Mouse (Mus musculus) MEL-GATA-1-ER (cell line): Measurements from ENCODE around the gene Timmdc1.

Experiments
- DNase-seq: peaks from one replicate; pipeline ENCODE4 v3.0.0-alpha.2; 2012; ENCODE audit warnings: low read depth; ENCODE audit errors: extremely low read depth

Timmdc1 gene

DNA sequence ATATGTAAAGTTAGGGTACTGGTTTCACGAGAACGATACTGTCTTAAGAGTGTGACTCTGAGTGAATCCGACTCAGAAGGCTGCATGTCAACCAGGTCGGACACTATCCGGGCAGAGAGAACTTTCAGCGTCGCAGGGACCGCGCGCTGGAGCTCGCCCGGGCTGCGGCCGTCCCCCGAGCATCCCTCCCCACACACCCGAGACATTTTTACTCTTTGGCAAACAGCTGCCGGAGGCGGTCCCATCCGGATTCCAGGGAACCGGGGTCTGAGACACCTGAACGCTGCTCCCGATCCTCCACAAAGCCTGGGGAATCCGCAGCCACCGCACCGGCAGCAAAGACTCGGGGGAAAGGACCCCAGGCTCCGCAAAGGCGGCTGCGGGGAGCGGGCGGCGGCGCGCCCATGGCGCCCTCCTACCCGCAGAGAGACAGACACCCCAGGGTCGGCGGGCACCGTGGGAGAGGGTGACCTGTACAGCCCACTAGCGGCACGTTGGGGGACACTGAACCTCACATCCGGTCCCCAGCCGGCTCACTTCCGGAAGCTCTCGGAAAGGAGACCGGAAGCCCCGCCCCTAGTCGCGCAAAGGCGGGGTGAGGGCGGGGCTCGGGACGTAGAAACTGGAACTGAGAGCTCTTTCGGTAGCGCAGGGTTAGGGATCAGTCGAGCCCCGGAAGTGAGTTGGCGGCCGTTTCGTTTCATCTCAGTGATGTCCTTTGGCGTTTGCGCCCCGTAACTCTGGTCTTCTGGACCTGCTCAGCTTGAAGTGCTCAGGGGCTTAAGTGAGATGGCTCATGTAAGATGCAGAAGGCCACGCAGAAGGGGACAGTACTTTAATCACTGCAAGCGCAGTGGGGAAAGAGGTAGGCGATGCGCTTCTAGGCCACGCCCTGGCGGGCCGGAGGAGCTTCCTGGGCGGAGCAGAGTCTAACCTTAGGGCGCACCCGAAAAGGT is at the start of gene Timmdc1:
Gene Timmdc1 (minus strand): TSS at position 535 of the 956 bp plus-strand sequence.
- DNase-seq: peak; percentile 85

DNA sequence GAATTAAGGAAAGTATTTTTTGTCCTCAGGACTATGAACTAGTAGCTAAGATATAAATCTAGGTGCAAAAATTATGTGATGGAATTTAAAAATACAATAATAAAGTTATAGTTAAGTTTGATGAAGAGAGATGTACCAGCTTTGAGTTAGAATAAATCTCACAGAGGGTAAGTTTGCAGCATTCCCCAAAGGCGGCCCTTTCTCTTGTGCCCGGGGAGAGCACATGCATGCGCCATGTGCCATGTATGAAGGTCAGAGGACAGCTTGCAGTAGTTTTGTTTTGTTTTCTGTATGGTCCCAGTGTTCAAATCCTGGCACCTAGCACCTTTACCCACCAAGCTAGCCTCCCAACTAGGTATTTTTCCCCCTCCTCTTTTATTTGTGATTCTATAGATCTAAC is 49.0 kb upstream of the Timmdc1 start:
- no peak for DNase-seq

GRCm38 (mm10) chr16:38568192-38568591 is 45.7 kb upstream of the Timmdc1 start:
- no peak for DNase-seq

DNA sequence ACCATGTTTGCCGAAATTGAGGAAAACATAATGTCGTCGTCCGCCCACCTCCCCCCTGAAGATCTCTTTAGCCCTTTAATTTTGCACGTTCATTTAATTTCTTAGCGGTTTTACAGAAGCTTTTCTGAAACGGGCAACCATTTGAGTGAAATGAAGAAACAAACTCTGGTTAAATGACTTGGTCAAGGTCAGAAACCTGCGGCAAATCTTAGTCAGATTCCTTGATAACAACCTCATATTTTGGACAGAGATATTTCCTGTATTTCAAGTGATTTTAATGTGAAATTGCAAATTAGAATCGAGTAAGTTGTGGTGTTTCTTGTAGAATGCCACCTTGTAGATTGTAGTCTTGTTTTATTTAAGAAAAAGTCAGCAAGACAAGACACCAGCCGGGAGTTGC is 41.1 kb upstream of the Timmdc1 start:
- no peak for DNase-seq

DNA sequence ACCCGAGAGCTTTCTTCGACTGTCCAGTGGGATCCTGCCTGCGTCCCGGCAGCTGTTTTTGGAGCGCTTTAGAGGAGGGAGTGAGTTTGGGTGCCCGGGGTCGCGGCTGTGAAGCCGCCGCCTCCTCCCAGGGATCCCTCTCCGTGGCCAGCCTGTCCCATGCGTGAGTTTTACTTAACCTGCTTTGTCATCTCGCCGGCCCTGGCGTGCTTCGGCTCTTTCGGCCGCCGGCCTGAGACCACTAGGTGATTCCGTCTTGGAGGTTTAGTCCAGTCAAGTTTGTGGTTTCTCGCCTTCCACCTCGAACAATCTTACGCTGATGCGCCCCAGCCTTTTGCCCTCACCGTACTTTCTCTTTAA is 40.5 kb upstream of the Timmdc1 start:
- no peak for DNase-seq

DNA sequence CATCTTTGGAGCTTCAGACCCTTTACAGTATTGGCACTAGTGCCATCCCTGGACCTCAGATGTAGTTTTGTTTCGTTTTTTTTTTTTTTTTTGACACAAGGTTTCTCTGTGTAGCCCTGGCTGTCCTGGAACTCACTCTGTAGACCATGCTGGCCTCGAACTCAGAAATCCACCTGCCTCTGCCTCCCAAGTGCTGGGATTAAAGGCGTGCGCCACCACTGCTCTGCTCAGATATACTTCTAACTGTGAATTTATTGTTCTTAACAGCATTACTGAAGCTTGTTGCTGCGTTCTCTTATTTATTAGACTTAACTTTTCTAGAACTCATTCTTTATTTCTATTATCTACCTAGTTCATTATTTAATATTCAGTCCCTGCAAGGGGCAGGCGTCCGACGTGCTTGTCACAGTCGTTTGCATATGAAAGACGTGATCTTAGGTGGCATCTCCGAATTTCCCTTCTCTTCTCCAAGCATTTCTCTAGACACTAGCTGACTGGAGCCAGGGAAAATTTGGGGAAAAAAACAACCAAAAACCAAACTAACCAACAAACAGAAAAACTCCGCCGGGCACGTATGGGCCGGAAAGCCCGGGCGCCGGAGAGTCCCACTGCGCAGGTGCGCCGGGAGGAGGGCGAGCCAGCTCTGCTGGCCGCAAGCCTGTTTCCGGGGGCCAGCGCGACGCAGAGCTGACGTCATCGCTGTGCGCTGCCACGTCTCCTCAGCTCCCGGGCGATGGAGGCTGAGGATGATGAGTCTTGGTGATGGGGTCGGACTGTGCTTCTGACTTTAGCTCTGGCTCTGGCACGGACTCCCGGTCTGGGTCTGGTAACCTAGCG is 39.9 kb upstream of the Timmdc1 start:
- DNase-seq: peak; percentile 78

DNA sequence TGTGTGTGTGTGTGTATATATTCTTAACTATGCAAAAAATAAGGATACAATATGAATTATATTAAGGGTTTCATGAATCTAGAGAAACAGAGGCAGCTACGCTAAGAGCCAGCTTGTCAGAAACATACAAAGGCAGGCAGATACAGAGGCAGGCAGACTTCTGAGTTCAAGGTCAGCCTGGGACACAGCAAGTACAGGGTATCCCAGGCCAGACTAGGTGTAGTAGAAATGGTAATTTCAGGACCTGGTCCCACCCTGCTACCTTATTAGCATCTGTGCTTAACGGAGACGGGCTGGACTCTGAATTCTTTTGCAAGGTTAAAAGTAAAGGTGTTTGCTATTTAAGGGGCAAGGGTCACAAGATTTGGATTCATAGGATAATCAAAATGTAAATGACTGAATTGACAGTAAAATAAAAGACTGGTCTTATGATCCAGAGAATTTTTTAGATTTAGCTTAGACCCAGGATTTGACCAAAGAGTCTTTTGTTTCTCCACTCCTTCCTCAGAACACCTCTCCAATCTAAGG is 35.8 kb upstream of the Timmdc1 start, which contains the start of gene Tmem39a:
Gene Tmem39a (plus strand): TSS at position 478 of the 528 bp plus-strand sequence.
- DNase-seq: no peak

- DNase-seq: no peak
Observed at GRCm38 (mm10) chr16:38555988-38556387, 33.5 kb upstream of the Timmdc1 start.

DNA sequence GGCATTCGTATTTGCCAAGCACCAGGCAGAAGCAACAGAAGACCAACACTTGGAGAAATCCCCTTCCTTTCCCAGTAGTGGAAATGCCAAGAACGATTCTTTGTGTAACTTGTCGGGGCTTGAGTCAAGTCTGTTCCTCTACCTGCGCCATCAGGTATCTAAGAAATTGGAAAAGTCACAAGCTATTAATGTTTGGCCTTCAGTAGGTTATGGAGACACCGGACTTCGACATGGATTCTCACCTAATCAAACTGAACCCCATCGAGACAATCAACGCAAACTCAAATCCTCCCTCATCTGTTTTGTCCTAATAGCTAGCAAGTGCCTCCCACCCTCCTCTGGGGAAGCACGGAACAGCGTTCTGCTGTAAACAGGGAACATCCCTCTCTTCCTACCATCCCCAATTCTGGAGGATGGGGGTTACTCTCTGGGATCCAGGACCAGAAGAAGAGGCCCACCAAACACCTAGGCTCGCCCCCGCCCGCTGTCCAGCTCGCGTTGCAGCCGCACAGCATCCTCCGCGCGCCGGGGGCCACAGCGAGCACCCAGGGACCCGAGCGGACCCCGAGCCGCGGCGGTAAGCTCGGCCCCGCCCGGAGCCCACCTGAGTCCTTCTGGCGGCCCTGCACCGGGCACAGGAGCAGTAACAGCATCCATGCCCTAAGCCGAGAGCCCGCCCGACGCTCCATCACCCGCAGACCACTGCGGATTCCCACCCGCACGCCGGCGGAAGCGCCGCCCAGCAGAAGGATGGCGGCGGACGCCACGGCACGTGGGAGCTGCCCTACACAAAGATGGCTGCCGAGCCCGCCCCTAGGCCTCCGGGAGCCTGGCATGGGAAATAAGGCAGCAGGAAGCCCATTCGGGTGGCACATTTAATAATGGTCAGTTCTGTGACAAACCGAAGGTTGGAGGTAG is 27.3 kb upstream of the Timmdc1 start, which contains the start of gene Poglut1:
Gene Poglut1 (minus strand): TSS at position 780 of the 918 bp plus-strand sequence.
- DNase-seq: peak; percentile 39

- no peak for DNase-seq
Observed at GRCm38 (mm10) chr16:38548000-38548399, 25.5 kb upstream of the Timmdc1 start.

- no peak for DNase-seq
Observed at GRCm38 (mm10) chr16:38538716-38539380, 16.4 kb upstream of the Timmdc1 start.

- no peak for DNase-seq
Observed at GRCm38 (mm10) chr16:38536544-38537146, 14.2 kb upstream of the Timmdc1 start.

DNA sequence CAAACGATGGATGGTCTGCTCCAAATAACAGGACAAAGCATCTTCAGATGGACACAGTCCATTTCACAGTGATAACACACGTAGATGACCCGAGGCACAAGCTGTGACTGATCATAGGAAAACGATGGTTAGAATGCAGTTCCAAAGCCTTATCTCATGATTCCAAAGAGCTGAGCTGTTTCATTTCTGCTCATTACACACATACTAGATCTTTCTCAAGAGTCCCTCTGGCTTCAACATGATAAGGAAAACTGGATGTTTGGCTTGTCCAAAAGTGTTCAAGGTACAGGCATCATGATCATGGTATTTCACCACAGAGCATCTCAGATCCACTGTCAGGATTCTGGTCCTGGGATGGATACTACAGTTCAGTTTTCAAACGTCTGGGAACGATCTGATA is 3.8 kb upstream of the Timmdc1 start:
- DNase-seq: no peak

GRCm38 (mm10) chr16:38521211-38521987 is 1.1 kb downstream of the Timmdc1 start:
- no peak for DNase-seq

DNA sequence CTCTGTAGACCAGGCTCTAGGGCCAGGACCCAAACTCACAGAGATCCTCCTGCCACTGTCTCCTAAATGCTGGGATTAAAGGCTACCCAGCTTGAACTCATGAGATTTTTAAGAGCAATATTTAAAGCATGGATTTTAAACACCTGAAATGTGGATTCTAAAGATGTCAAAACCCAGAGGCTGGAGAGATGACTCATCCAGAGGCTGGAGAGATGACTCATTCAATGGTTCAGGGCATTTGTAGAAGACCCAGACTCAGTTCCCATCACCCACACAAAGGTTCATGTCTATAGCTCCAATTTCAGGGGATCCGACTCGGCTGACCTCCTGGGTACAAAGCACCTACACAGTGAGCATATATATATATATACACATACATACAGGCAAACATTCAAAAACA is 3.3 kb downstream of the Timmdc1 start:
- no peak for DNase-seq

- DNase-seq: no peak
Observed at GRCm38 (mm10) chr16:38510846-38511245, 11.6 kb downstream of the Timmdc1 start.

DNA sequence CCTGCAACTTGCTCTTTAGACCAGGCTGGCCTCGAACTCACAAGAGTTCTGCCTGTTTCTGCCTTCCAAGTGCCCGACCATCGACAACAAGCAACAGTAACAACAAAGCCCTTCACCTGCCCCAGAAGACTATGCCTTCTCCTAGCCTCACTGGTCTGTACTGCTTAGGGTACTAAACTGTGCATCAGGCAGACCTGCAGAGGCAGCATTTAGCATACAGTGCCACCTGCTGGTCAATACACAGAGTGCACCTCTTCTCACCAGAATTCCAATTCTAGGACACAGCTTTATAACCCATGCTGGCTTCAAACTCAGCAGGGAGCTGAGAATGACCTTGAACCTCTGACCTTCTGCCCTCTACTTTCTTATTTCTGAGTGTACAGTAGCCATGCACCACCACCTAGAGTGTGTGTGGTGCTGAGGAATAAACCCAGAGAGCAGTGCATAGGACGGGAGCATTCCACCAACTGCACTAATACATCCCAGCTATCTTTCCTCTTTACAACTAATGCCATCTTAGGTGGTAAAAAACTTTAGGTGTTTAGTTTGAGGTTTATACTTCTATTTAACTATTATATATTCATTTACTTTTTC is 16.3 kb downstream of the Timmdc1 start:
- DNase-seq: peak; percentile 51

DNA sequence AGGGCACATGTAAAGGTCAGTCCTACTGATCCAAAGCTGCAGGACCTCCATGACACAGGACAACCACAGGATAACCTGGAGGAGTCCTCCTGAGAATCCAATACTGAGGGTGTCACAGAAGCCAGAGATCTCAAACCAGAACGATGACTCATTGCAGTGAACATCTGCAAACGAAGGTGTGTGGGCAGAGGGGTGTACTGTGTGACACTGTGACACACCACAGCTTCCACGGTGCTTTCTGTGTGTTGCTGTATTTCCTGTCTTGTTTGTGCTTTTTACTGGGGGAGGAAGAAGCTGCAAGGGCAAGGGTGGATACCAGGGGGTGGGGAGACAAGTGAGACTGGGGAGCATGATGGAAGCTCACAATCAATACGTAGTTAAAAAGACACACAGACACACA is 18.9 kb downstream of the Timmdc1 start:
- no peak for DNase-seq

- DNase-seq: no peak
Observed at GRCm38 (mm10) chr16:38502469-38502868, 20.0 kb downstream of the Timmdc1 start.
